Mouse (Mus musculus): Measurements from ENCODE around the gene Wbp4. TPM values are rescaled to one million over a fixed set of nuclear protein-coding genes. Genes with fewer than 3 reads are reported as not detected.

The Wbp4 gene
- polyA plus RNA-seq, 1 experiment from 2014 or later, result 29.2 TPM

DNA sequence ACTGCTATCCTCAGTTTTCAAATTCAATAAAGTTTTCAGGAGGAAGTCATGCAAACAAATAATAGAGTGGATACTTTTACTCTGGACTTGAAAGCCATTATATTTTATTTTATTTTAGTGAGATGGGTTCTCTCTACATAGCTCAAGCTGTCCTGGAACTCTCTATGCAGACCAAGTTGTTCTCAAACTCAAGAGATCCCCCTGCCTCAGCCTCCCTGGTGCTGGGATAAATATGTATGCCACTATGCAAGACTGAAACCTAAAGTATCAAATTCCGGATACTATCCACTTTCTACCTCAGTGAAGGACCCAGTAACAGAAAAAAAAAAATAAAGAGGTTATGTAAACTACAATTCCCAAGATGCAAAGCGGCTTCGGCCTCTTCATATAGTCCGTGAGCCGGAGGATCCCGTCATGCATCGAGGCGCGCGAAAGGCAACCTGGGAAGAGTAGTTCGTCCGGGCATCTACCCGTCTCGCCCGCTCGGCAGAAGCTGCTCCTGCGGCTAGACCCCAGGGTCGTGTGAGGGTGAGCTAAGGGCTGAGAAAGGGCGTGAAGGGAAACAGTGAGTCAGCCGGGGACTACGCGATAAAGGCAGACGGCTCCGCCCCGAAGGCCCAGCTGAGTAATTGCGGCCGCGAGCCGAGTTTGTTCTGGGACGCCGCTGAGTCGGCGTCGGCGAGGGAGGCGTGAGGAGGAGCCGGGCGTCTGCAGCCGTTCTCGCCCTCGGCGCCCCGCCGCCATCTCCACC lies 55.2 kb downstream of the Wbp4 start, which contains the start of gene Kbtbd7:
Gene Kbtbd7, plus strand, starts transcription at position 533 of the 751 bp plus-strand sequence.
- H3K4me2 ChIP-seq (ENCODE audit: low read length), result peak within 1 kb of the TSS; percentile 62
- peaks cover 12% of the 10 kb centered on the region for H3K9me3 ChIP-seq (ENCODE audit: control insufficient read depth, low read length)
- peak within 1 kb of the TSS; percentile 39 to 70 for H3K4me3 ChIP-seq (ENCODE audit: control insufficient read depth in 1 of 2, insufficient read depth in 1 of 2, low read depth in 1 of 2, low read length in 2 of 2)
- H3K27ac ChIP-seq (replicated peaks in 1 of 2; ENCODE audit: control insufficient read depth in 1 of 2, insufficient read depth in 1 of 2, low read depth in 2 of 2, low read length in 2 of 2), result peak within 1 kb of the TSS; percentile 83 to 95
- WGBS, result under 1% methylated on average over 37 of the region's 44 CpGs
- H3K27me3 ChIP-seq (ENCODE audit: control insufficient read depth, insufficient read depth, low read length), result no peaks in the 10 kb centered on the region
- peaks cover 0 to 3% of the 10 kb centered on the region in 2 experiments; a peak in 1 of 4 replicates for H3K4me1 ChIP-seq (ENCODE audit: control insufficient read depth in 2 of 2, insufficient read depth in 2 of 2, low read length in 2 of 2)
- H3K9ac ChIP-seq (ENCODE audit: low read length), result peak within 1 kb of the TSS; percentile 72
- ATAC-seq (ENCODE audit: insufficient number of reproducible peaks, insufficient read depth, low FRiP score, low read depth), result peak; percentile 99
- H3K36me3 ChIP-seq (ENCODE audit: control insufficient read depth, insufficient read depth, low read length), result peaks cover 15% of the 10 kb centered on the region

DNA sequence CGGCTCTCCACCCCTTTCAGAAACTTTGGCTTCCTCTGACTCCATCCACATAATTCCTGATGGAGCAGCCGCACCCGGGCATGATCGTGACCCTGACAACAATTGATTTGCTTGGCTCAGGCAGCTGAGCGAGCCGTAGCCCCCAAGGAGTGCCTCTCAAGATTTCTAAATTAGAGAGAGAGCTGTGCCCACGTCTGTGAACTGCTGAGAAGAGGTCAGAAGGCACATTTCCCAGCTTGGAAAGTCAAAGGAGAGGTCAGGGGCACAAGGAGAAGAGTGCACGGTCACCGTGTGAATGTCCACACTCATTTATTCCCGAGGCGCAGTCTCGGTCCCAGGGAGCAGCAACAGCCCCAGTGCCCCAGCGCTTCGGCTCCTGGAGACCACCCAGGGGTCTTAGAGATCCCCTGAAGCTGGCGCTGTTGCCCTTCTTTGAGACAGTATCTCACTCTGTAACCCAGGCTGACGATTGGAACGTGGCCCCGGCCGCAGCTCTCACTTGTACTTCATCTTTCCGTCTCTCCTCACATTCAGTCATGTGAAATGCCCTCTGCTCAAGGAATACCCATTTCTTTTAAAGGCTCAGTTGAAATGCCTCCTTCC lies 61.1 kb downstream of the Wbp4 start:
- 73% methylated on average over 20 of the region's 20 CpGs for WGBS
- Histone ChIP-seq H3K36me3 (ENCODE audit: control insufficient read depth, insufficient read depth, low read length) (peaks cover 43% of the 10 kb centered on the region), H3K27ac (replicated peaks in 1 of 2; ENCODE audit: control insufficient read depth in 1 of 2, insufficient read depth in 1 of 2, low read depth in 2 of 2, low read length in 2 of 2) (no peak overlapping the region), H3K4me2 (ENCODE audit: low read length) (no peak overlapping the region), H3K9me3 (ENCODE audit: control insufficient read depth, low read length) (no peaks in the 10 kb centered on the region), H3K4me3 (ENCODE audit: control insufficient read depth in 1 of 2, insufficient read depth in 1 of 2, low read depth in 1 of 2, low read length in 2 of 2) (no peak overlapping the region), H3K27me3 (ENCODE audit: control insufficient read depth, insufficient read depth, low read length) (no peaks in the 10 kb centered on the region), H3K9ac (ENCODE audit: low read length) (no peak overlapping the region), H3K4me1 (ENCODE audit: control insufficient read depth in 2 of 2, insufficient read depth in 2 of 2, low read length in 2 of 2) (no peaks in the 10 kb centered on the region)
- no peak for ATAC-seq (ENCODE audit: insufficient number of reproducible peaks, insufficient read depth, low FRiP score, low read depth)

DNA sequence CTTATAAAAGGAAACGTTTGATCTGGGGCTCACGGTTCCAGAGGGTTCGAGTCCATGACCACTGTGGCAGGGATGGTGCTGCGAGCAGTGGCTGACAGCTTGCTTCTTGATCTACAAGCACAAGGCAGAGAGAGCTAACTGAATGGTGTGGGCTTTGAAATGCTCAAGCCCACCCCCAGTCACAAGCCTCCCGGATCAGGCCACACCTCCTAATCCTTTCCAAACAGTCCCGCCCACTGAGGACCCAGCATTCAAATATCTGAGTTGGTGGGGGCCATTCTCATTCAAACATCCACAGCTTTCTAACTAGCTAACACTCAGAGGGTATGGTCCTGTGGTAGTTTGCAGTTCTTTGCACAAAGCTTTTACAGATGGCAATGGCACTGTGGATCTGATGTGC lies 68.2 kb downstream of the Wbp4 start:
- no peaks in the 10 kb centered on the region for H3K9me3 ChIP-seq (ENCODE audit: control insufficient read depth, low read length)
- H3K9ac ChIP-seq (ENCODE audit: low read length), result no peak overlapping the region
- H3K36me3 ChIP-seq (ENCODE audit: control insufficient read depth, insufficient read depth, low read length), result peaks cover 26% of the 10 kb centered on the region
- no peak overlapping the region for H3K27ac ChIP-seq (replicated peaks in 1 of 2; ENCODE audit: control insufficient read depth in 1 of 2, insufficient read depth in 1 of 2, low read depth in 2 of 2, low read length in 2 of 2)
- ATAC-seq (ENCODE audit: insufficient number of reproducible peaks, insufficient read depth, low FRiP score, low read depth), result no peak
- WGBS, result 90% methylated on average over 6 of the region's 6 CpGs
- no peak overlapping the region for H3K4me3 ChIP-seq (ENCODE audit: control insufficient read depth in 1 of 2, insufficient read depth in 1 of 2, low read depth in 1 of 2, low read length in 2 of 2)
- no peaks in the 10 kb centered on the region for H3K27me3 ChIP-seq (ENCODE audit: control insufficient read depth, insufficient read depth, low read length)
- H3K4me2 ChIP-seq (ENCODE audit: low read length), result no peak overlapping the region
- H3K4me1 ChIP-seq (ENCODE audit: control insufficient read depth in 2 of 2, insufficient read depth in 2 of 2, low read length in 2 of 2), result no peaks in the 10 kb centered on the region

DNA sequence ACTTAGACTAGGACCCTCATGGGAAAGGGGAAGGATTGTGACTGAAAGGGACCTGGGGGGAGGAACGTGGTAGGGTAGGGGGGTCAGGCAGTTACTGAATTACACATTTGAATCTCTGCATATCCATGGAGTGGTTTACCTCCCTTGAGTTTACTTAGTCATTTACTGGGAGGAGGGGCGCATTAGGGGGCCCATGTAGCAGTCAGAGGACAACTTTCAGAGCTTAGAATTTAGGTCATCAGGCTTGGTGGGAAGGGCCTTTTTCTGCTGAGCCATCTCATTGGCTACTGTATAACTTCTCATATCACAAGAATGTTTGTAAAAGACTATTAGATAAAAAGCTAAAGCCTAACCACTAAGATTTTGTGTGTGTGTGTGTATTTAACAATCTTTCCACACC lies 70.7 kb downstream of the Wbp4 start:
- Histone ChIP-seq H3K4me3 (ENCODE audit: control insufficient read depth in 1 of 2, insufficient read depth in 1 of 2, low read depth in 1 of 2, low read length in 2 of 2) (no peak overlapping the region), H3K27me3 (ENCODE audit: control insufficient read depth, insufficient read depth, low read length) (no peaks in the 10 kb centered on the region), H3K9ac (ENCODE audit: low read length) (no peak overlapping the region), H3K27ac (replicated peaks in 1 of 2; ENCODE audit: control insufficient read depth in 1 of 2, insufficient read depth in 1 of 2, low read depth in 2 of 2, low read length in 2 of 2) (no peak overlapping the region), H3K36me3 (ENCODE audit: control insufficient read depth, insufficient read depth, low read length) (peaks cover 33% of the 10 kb centered on the region), H3K4me2 (ENCODE audit: low read length) (no peak overlapping the region), H3K4me1 (ENCODE audit: control insufficient read depth in 2 of 2, insufficient read depth in 2 of 2, low read length in 2 of 2) (no peaks in the 10 kb centered on the region), H3K9me3 (ENCODE audit: control insufficient read depth, low read length) (no peaks in the 10 kb centered on the region)
- no peak for ATAC-seq (ENCODE audit: insufficient number of reproducible peaks, insufficient read depth, low FRiP score, low read depth)
- 69% methylated on average over 2 of the region's 2 CpGs for WGBS

Other genes with a start within 250 kb of the Wbp4 start
- not detected in 2 replicates for gene Zfp957, start 234.2 kb downstream of the Wbp4 start, polyA plus RNA-seq (2014; fragmentation: Nextera tagmentation; extraction: Ambion mirVana)
- 16.5 and 21.4 TPM in 2 replicates for gene Rgcc, start 179.9 kb downstream of the Wbp4 start, polyA plus RNA-seq (2014; fragmentation: Nextera tagmentation; extraction: Ambion mirVana)
- gene Naa16, start 90.7 kb downstream of the Wbp4 start, polyA plus RNA-seq (2014; fragmentation: Nextera tagmentation; extraction: Ambion mirVana), result 21.7 and 22.1 TPM in 2 replicates
- gene Mtrf1, start 83.7 kb downstream of the Wbp4 start, polyA plus RNA-seq (2014; fragmentation: Nextera tagmentation; extraction: Ambion mirVana), result 9.9 and 10.9 TPM in 2 replicates
- gene Kbtbd7, start 55.0 kb downstream of the Wbp4 start, polyA plus RNA-seq (2014; fragmentation: Nextera tagmentation; extraction: Ambion mirVana), result 9.4 and 10.8 TPM in 2 replicates
- gene Kbtbd6, start 29.7 kb downstream of the Wbp4 start, polyA plus RNA-seq (2014; fragmentation: Nextera tagmentation; extraction: Ambion mirVana), result 1.4 and 1.7 TPM in 2 replicates
- 11.0 and 12.0 TPM in 2 replicates for gene Elf1, start 326 bp downstream of the Wbp4 start, polyA plus RNA-seq (2014; fragmentation: Nextera tagmentation; extraction: Ambion mirVana)
- gene Sugt1, start 106.2 kb upstream of the Wbp4 start, polyA plus RNA-seq (2014; fragmentation: Nextera tagmentation; extraction: Ambion mirVana), result 111 and 122 TPM in 2 replicates
- 2.5 and 3.8 TPM in 2 replicates for gene Cnmd, start 180.7 kb upstream of the Wbp4 start, polyA plus RNA-seq (2014; fragmentation: Nextera tagmentation; extraction: Ambion mirVana)

Data from heart, embryonic 14.5 days (tissue).